Mouse (Mus musculus): ENCODE results near the gene Ms4a6c. TPM values are rescaled to one million over a fixed set of nuclear protein-coding genes. Genes with fewer than 3 reads are reported as not detected.
"Not testable (repeated sequence)": the region's sequence is repeated elsewhere in the genome, so short reads cannot be mapped to it uniquely, and the experiment has no call there.

Gene Ms4a6c
- polyA plus RNA-seq, 1 experiment from 2014 or later: 3.7 TPM

DNA sequence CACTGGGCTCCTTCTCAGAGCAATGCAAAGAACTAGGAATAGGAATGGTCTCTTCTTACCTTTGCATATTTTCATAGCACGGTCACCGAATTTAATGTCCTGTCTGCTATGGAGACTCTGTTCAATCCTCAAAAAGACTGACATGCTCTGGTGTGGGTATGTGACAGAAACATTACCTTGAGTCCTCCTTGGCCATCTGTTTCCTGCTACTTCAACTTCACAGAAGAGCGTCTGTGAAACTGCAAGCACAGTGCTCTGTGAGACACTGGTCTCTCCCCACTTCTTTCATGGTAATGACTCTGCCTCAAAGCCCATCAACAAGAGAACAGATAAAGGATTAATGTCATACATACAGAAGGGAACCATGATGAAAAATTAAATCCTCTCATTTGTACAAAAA lies 15.2 kb downstream of the Ms4a6c start:
- H3K27ac ChIP-seq: no peak overlapping the region
- H3K27me3 ChIP-seq: no peaks in the 10 kb centered on the region
- H3K9ac ChIP-seq: no peak overlapping the region
- H3K4me3 ChIP-seq: no peak overlapping the region
- no peak for ATAC-seq (ENCODE audit: low FRiP score)
- no peaks in the 10 kb centered on the region for H3K9me3 ChIP-seq
- H3K4me1 ChIP-seq (replicated peaks): no peaks in the 10 kb centered on the region
- WGBS: 83% methylated on average over 3 of the region's 3 CpGs
- no peak overlapping the region for H3K4me2 ChIP-seq
- no peaks in the 10 kb centered on the region for H3K36me3 ChIP-seq

DNA sequence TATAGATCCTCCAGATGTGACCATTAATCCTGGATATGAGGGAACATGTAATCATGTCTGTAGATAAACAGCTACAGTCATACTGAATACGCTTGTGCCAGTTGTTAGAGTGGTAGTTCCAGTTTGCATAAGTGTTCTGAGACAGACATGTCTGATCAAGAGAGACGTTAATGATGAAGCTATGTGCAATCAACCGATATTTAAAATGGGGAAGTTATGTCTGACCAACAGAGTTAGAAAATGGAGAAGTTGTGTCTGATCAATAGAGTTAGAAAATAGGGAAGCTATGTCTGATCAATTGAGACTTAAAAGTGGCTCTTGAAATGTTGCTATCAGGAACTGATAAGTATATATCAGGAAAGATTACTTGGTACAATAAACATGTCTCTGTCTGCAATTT lies 16.1 kb downstream of the Ms4a6c start:
- Histone ChIP-seq H3K9ac (no peak overlapping the region), H3K36me3 (no peaks in the 10 kb centered on the region), H3K27ac (no peak overlapping the region), H3K9me3 (no peaks in the 10 kb centered on the region), H3K4me3 (no peak overlapping the region), H3K27me3 (no peaks in the 10 kb centered on the region), H3K4me1 (replicated peaks) (no peaks in the 10 kb centered on the region), H3K4me2 (no peak overlapping the region)
- WGBS: 86% methylated on average over 3 of the region's 3 CpGs
- ATAC-seq (ENCODE audit: low FRiP score): no peak

DNA sequence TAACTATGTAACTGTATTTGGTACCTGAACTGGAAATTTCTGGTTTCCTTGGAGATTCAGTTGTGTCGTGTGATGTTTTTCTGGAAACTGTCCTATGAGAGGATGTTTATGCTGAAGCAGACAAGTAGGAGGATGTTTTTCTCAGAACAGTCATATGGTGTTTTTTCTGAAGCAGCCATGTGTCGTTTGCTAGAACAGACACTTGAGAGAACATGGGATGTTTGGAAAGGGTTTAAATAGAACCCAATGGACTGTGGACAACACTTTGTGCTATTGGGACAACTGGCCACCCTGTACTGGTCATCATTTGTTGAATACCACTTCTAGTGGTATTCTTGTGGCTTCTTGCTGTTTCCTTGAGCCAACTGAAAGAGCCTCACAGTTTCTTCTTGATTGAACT lies 16.6 kb downstream of the Ms4a6c start, which contains the start of gene Gm8369:
Gene Gm8369, plus strand, starts transcription at position 193 of the 400 bp plus-strand sequence.
- H3K4me2 ChIP-seq: no peak within 1 kb of the TSS
- H3K4me3 ChIP-seq: no peak within 1 kb of the TSS
- no peaks in the 10 kb centered on the region for H3K36me3 ChIP-seq
- H3K27ac ChIP-seq: no peak within 1 kb of the TSS
- no peak within 1 kb of the TSS for H3K9ac ChIP-seq
- H3K4me1 ChIP-seq (replicated peaks): no peaks in the 10 kb centered on the region
- no peaks in the 10 kb centered on the region for H3K27me3 ChIP-seq
- WGBS: 91% methylated on average over 2 of the region's 2 CpGs
- no peak for ATAC-seq (ENCODE audit: low FRiP score)
- H3K9me3 ChIP-seq: no peaks in the 10 kb centered on the region

DNA sequence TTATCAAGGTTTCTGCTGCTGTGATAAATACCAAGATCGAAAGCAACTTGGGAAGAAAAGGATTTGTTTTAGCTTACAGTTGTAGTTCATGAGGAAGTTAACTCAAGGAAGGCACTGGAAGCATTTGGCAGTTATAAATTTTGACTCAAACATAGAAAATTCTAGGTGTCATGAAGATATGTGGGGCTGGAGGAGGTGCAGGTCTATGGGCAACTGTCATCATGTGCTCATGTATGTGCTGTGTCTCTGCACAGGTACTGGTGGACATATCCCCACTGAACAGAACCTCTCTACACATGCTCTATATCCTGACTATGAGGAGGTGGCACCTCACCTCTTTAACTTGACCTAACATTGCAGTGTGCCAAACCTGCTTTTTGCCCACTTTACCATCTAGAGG lies 17.4 kb downstream of the Ms4a6c start:
- no peak overlapping the region for H3K4me2 ChIP-seq
- H3K36me3 ChIP-seq: no peaks in the 10 kb centered on the region
- 83% methylated on average over 1 of the region's 1 CpGs for WGBS
- no peaks in the 10 kb centered on the region for H3K9me3 ChIP-seq
- no peak overlapping the region for H3K27ac ChIP-seq
- no peaks in the 10 kb centered on the region for H3K27me3 ChIP-seq
- no peak for ATAC-seq (ENCODE audit: low FRiP score)
- H3K9ac ChIP-seq: no peak overlapping the region
- H3K4me3 ChIP-seq: no peak overlapping the region
- H3K4me1 ChIP-seq (replicated peaks): no peaks in the 10 kb centered on the region

DNA sequence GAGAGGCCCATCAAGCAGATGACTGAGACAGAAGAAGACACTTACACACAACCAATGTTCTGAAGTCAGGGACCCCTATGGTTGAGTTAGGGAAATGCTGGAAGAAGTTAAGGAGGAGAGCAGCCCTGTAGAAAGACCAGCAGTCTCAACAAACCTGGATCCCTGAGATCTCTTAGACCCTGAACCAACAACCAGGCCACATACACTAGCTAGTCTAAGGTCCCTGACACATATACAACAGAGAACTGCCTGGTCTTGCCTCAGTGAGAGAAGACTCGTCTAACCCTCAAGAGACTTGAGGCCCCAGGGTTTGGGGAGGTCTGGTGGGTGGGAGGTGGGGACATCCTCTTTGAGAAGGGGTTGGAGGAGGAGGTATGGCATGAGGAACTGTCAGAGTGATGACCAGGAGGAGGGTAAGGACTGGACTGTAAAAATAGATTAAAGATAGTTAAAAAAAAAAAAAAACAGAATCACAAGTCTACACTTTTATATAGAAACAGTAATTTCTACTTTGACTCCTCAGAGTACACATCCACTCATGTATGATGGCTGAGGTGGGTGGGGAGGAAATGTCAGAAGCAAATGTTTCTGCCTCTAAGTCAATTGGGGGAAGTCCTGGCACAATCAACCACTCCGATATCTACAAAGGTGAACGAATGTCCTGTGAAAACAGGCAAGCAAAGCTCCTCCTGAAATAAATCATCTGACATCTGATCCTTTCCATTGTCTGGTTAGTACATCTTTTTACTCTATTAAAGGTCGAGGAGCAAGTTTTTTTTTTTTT lies 22.4 kb downstream of the Ms4a6c start:
- no peak overlapping the region for H3K4me2 ChIP-seq
- H3K27me3 ChIP-seq: no peaks in the 10 kb centered on the region
- WGBS: 80% methylated on average over 4 of the region's 4 CpGs
- no peaks in the 10 kb centered on the region for H3K36me3 ChIP-seq
- H3K4me1 ChIP-seq (replicated peaks): no peaks in the 10 kb centered on the region
- H3K27ac ChIP-seq: no peak overlapping the region
- no peak overlapping the region for H3K9ac ChIP-seq
- H3K9me3 ChIP-seq: no peaks in the 10 kb centered on the region
- H3K4me3 ChIP-seq: no peak overlapping the region
- no peak for ATAC-seq (ENCODE audit: low FRiP score)

DNA sequence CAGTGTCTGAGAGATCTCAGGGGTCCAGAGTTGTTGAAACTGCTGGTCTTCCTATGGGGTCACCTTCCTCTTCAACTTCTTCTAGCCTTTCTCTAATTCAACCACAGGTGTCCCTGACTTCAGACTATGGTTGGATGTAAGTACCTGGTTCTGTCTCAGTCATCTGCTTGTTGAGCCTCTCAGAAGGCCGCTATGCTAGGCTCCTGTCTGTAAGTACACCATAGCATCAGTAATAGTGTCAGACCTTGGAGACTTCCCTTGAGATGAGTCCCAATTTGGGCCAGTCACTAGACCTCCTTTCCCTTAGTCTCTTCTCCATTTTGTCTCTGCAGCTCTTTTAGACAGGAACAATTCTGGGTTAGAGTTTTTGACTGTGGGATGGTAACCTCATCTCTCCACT lies 23.5 kb downstream of the Ms4a6c start:
- no peaks in the 10 kb centered on the region for H3K36me3 ChIP-seq
- H3K9me3 ChIP-seq: no peaks in the 10 kb centered on the region
- H3K27me3 ChIP-seq: no peaks in the 10 kb centered on the region
- ATAC-seq (ENCODE audit: low FRiP score): no peak
- no peak overlapping the region for H3K27ac ChIP-seq
- no peaks in the 10 kb centered on the region for H3K4me1 ChIP-seq (replicated peaks)
- 87% methylated on average over 1 of the region's 1 CpGs for WGBS
- no peak overlapping the region for H3K4me2 ChIP-seq
- H3K4me3 ChIP-seq: no peak overlapping the region
- no peak overlapping the region for H3K9ac ChIP-seq

DNA sequence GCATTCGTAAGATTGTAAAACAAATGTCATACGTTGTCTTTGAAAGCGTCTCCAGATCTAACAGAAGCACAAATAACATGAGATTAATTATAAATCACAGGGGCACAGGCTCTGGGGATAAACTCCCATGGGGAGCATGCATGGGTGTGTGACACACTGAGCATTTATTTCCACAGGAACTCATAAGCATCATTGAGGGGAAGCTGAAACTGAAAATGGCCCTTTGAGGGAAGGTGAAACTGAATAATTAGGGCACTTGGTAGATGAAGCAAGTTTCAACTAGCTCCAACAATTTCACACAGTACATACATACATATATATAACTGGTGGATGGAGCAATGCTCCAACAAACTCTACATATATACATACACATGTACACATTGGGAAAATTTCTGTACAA lies 25.4 kb downstream of the Ms4a6c start:
- whole genome bisulfite sequencing: 85% methylated on average over 3 of the region's 3 CpGs
- Histone ChIP-seq H3K9me3 (no peaks in the 10 kb centered on the region), H3K4me1 (replicated peaks) (no peaks in the 10 kb centered on the region), H3K36me3 (no peaks in the 10 kb centered on the region), H3K27ac (no peak overlapping the region), H3K4me3 (no peak overlapping the region), H3K9ac (no peak overlapping the region), H3K4me2 (no peak overlapping the region), H3K27me3 (no peaks in the 10 kb centered on the region)
- ATAC-seq (ENCODE audit: low FRiP score): no peak

DNA sequence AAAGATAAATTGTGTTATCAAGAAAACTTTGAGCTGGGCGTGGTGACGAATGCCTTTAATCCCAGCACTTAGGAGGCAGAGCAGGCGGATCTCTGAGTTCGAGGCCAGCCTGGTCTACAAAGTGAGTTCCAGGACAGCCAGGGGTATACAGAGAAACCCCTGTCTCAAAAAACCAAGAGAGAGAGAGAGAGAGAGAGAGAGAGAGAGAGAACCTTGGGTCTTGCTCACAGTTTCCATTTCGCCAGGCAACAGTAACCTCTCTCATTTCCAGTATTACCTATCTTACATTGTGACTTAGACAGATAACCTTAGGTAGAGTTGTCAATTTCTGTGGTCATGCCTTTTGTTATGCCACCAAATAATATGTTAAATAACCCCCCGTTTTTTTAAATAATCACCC lies 27.2 kb downstream of the Ms4a6c start:
- no peak overlapping the region for H3K4me3 ChIP-seq
- ATAC-seq (ENCODE audit: low FRiP score): no peak
- 89% methylated on average over 6 of the region's 6 CpGs for WGBS
- no peaks in the 10 kb centered on the region for H3K4me1 ChIP-seq (replicated peaks)
- H3K36me3 ChIP-seq: no peaks in the 10 kb centered on the region
- no peaks in the 10 kb centered on the region for H3K27me3 ChIP-seq
- no peak overlapping the region for H3K27ac ChIP-seq
- no peak overlapping the region for H3K9ac ChIP-seq
- no peaks in the 10 kb centered on the region for H3K9me3 ChIP-seq
- no peak overlapping the region for H3K4me2 ChIP-seq

DNA sequence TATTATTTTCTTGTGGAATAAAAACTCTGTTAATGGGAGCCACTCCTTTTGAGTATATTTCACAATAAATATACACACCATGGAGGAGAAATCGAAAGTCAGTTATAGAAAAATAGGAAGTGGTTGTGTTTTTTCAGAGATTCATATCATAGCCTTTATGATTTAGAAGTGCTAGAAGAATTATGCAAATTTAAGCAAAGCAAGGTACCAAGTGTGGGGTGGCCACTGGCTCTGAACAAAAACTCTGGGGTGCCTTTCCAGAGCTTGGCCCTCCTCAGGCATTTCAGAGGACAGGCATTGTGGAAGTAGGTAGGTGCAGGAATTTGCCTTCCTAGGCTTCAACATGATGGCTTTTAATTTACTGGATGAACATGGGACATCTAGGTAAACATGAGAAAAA lies 28.1 kb downstream of the Ms4a6c start:
- not testable (repeated sequence) for H3K36me3 ChIP-seq; H3K9ac ChIP-seq; H3K4me1 ChIP-seq (replicated peaks); H3K4me2 ChIP-seq; ATAC-seq (ENCODE audit: low FRiP score); H3K27me3 ChIP-seq; H3K4me3 ChIP-seq; H3K9me3 ChIP-seq; H3K27ac ChIP-seq
- WGBS: 85% methylated on average over 1 of the region's 1 CpGs

DNA sequence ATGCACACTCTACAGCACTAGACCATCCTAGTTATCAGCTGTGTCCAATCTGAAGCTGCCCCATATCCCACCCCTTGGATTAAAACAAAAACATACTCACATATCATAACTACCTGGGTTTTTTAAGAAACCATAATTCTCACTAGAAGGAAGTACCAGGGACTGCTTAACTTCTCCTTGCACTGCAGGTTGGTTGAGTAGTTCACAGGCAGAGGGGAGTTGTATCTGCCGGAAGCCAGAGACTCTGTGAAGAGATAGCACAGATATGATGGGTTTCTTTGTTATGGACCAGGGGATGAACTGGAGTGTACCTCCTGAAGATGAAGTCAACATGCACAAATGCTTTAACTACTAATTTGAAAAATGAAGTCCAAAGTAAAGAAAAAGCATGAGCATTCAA lies 31.6 kb downstream of the Ms4a6c start:
- 93% methylated on average over 1 of the region's 1 CpGs for WGBS

DNA sequence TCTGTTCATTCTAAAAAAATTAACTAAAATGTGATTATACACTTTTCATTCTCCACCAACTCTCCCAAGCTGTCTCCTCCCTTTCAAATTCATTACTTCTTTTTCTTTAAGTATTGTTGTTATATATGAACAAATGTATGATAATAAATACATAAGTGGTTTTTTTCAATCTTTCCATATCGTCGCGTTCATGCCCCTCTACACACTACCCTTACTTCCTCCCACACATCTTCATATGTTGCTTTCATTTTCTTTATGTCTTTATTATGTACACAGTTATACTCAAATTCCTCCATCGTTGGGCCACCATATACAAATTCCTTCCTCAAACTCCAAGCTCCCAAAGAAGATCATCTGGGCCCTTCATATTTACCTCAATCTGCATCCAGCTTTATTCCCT lies 32.2 kb downstream of the Ms4a6c start:
- H3K27ac ChIP-seq: no peak overlapping the region
- H3K4me3 ChIP-seq: no peak overlapping the region
- no peaks in the 10 kb centered on the region for H3K36me3 ChIP-seq
- 90% methylated on average over 4 of the region's 4 CpGs for WGBS
- no peaks in the 10 kb centered on the region for H3K4me1 ChIP-seq (replicated peaks)
- H3K9me3 ChIP-seq: no peaks in the 10 kb centered on the region
- H3K27me3 ChIP-seq: no peaks in the 10 kb centered on the region
- H3K4me2 ChIP-seq: no peak overlapping the region
- no peak for ATAC-seq (ENCODE audit: low FRiP score)
- H3K9ac ChIP-seq: no peak overlapping the region

More for the DNA sequence above, 31.6 kb downstream of the Ms4a6c start:
- Histone ChIP-seq H3K27ac (no peak overlapping the region), H3K9me3 (no peaks in the 10 kb centered on the region), H3K36me3 (no peaks in the 10 kb centered on the region), H3K9ac (no peak overlapping the region), H3K4me1 (replicated peaks) (no peaks in the 10 kb centered on the region), H3K27me3 (no peaks in the 10 kb centered on the region), H3K4me2 (no peak overlapping the region), H3K4me3 (no peak overlapping the region)
- no peak for ATAC-seq (ENCODE audit: low FRiP score)

DNA sequence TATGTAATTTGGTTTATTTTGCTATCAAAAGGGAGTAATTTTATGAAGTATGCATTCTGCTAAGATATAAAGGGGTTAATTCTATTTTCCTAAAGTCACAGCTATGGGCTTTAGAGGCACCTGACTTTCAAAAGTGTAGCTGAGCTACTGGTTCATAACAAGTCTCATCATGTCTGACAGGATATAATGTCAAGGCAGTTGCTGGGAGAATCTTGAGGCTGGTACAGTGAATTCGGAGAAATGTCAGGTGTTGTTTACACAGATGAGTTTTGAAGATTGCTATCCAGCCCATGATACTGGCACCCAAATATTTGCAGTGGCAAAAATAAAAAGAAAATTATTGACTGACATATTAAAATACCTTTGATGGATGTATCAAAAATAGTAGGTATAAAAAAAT lies 35.7 kb downstream of the Ms4a6c start:
- no peak for ATAC-seq (ENCODE audit: low FRiP score)
- Histone ChIP-seq H3K9me3 (no peaks in the 10 kb centered on the region), H3K27me3 (no peaks in the 10 kb centered on the region), H3K36me3 (no peaks in the 10 kb centered on the region), H3K4me3 (no peak overlapping the region), H3K9ac (no peak overlapping the region), H3K27ac (no peak overlapping the region), H3K4me2 (no peak overlapping the region), H3K4me1 (replicated peaks) (no peaks in the 10 kb centered on the region)
- WGBS: 95% methylated on average over 1 of the region's 1 CpGs

DNA sequence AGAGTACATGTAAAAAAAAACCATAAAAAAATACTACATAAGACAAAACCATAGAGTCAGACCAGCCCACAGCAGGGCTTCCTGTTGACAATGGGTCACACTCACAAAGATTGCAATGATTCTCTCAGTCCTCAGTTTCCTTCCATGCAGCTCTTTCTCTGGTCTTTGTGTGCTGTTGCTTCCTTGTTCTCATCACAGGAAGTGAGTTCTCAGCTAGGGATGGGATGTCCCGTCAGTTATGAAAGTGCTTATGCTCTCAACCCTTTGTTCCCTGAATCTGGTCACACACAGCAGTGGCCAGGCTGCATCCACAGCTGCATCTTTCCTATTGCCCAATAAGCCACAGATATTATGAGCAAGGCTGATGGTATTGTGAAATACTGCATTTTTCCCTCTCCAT lies 44.3 kb downstream of the Ms4a6c start:
- H3K36me3 ChIP-seq: no peaks in the 10 kb centered on the region
- H3K4me2 ChIP-seq: no peak overlapping the region
- no peak overlapping the region for H3K9ac ChIP-seq
- H3K9me3 ChIP-seq: no peaks in the 10 kb centered on the region
- WGBS: 64% methylated on average over 1 of the region's 1 CpGs
- H3K27ac ChIP-seq: no peak overlapping the region
- no peak overlapping the region for H3K4me3 ChIP-seq
- no peaks in the 10 kb centered on the region for H3K27me3 ChIP-seq
- H3K4me1 ChIP-seq (replicated peaks): no peaks in the 10 kb centered on the region
- ATAC-seq (ENCODE audit: low FRiP score): no peak

All from hindbrain, embryonic 13.5 days (tissue).